Mouse (Mus musculus) E14TG2a.4 (cell line): ENCODE measurements at regions not wholly inside any gene's neighbourhood (a gene's known extent, or its start where the extent isn't known, plus 50 kb on each side); places are given as distances from the start of the nearest gene placed in this dataset.

Experiments used
- CTCF ChIP-seq: conservative IDR thresholded peaks from 2 replicates; pipeline ENCODE4 v1.5.1; 2014; ENCODE audit warnings: low read length
- NANOG ChIP-seq: IDR thresholded peaks from 2 replicates; pipeline ENCODE4 v1.6.1; 2014; ENCODE audit warnings: borderline replicate concordance, low read length, mixed read lengths
- POU5F1 ChIP-seq: IDR thresholded peaks from 2 replicates; pipeline ENCODE4 v1.6.1; 2014; ENCODE audit warnings: low read length, borderline replicate concordance

GRCm38 (mm10) chr14:106390546-106390945 lies 284.5 kb downstream of the Trim52 start:
- no peak for TF ChIP-seq CTCF
- TF ChIP-seq NANOG = no peak
- no peak for TF ChIP-seq POU5F1
